Mouse (Mus musculus) embryo, embryonic 11.5 days (tissue): ENCODE data around the gene Alkbh1.

Experiments
- DNase-seq: peaks from one replicate; pipeline ENCODE4 v3.0.0-alpha.2; 2012; ENCODE audit warnings: low read depth, low spot score

The Alkbh1 gene

DNA sequence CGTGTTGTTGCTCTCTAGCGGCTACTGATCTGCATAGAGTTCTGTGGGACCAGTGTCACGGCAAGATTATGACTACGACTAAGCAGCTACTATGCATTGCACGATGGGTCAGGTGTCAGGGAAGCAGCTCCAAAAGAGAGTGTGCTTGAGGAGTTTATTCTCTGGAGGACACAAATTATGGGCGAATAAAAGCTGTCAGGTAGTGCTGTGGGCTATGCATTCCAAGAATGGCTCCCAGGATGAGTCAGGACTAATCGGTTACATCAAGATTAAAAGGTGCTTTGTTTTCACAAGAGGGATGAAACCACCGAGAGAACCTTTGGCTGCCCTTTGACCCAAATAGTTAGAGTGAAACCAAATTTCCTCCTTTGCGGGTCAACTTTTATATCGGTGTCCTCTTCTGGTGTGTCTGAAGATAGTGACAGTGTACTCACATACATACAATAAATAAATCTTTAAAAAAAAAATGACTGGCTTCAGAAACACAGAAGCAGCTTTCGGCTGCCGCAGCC lies 23.8 kb downstream of the Alkbh1 start:
- DNase-seq = no peak

GRCm38 (mm10) chr12:87418921-87419320 lies 24.9 kb downstream of the Alkbh1 start:
- no peak for DNase-seq

GRCm38 (mm10) chr12:87416690-87417089 lies 27.1 kb downstream of the Alkbh1 start:
- peak; percentile 32 for DNase-seq

DNA sequence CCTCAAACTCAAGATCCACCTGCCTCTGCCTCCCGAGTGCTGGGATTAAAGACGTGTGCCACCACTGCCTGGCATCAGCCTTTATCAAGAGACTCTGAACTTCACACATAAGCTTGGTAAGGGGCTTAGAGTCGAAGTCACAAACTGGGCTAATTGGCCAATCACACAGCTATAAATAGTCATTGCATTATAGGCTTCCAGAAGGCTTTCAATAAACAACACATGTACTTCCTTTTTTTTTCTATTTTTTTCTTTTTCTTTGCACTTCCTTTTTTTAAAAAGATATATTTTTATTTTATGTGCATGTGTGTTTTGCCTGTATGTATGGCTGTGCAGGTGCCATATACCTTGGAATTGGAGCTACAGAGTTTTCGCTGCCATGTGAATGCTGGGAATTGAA lies 28.5 kb downstream of the Alkbh1 start:
- DNase-seq = no peak

DNA sequence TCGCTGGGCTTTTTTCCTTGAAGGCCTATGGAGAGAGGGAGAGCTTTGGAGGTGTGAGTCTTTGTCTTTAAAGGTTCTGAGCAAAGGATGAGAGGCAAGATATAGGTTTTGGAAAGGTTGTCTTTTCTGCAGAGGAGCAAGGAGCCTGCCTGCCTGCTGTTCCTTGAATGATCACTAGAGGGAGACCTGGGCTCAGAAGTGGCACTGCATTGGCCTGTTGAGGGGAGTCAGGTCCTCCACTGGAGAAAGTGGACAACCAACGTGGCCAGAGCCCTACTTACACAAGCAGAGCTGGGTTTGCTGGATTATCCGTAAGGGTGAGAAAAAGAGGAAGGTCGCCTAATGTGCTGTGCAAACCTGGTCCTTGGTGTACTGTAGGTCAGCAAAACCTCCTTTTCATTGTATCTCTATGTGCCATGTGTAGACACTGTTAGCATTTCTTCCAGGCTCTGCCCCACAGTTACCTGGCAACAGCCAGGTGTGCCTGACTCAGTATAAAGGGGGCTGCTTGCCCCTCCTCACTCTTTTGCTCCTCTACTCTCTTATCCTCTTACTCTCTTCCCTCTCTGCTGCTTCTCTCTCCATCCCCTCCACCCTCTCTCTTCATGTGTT lies 30.5 kb downstream of the Alkbh1 start:
- peak; percentile 52 for DNase-seq

GRCm38 (mm10) chr12:87410999-87411398 lies 32.8 kb downstream of the Alkbh1 start:
- DNase-seq = no peak

DNA sequence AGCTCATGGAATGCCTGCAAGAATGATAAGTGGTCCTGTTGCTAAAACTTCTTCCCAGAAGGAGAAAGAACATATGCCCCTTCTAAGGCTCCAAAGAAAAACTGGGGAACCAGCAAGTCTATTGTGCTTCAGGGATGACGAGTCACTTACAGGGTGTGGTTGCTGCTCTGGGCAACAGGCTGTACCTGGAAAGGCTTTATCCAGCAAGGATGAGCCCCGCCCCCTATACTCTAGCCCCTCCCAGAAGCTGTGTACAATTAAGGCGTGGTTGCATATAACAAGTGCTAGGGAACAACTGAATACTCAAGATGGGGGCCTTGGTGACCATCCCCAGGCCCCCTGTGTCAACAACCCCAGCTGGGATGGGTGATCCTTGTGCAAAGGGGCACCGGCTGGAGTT lies 34.7 kb downstream of the Alkbh1 start:
- DNase-seq = no peak

- DNase-seq = no peak
Observed at GRCm38 (mm10) chr12:87407869-87408605, 35.8 kb downstream of the Alkbh1 start.

DNA sequence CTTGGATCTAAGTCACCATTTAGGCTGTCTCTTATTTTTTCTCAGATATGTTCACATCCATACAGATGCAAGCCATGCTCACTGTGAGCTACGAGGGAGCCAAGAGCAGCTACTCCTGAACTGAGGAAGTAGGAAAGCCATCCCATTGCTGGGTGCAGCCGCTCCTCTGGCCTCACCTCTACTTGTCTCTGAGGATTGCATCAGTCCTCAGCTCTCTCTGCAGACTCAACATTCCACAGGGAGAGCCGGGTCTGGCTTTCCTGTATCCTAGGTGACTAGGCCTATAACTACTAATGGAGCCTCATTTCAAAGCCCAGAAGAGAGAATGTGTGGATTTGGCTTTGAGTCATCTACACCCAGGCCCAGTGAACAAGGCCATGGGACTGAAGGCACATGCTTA lies 38.1 kb downstream of the Alkbh1 start:
- no peak for DNase-seq

- DNase-seq = no peak
Observed at GRCm38 (mm10) chr12:87405165-87405564, 38.7 kb downstream of the Alkbh1 start.

- DNase-seq = no peak
Observed at GRCm38 (mm10) chr12:87401883-87402282, 41.9 kb downstream of the Alkbh1 start.

- no peak for DNase-seq
Observed at GRCm38 (mm10) chr12:87399119-87399819, 44.5 kb downstream of the Alkbh1 start.

DNA sequence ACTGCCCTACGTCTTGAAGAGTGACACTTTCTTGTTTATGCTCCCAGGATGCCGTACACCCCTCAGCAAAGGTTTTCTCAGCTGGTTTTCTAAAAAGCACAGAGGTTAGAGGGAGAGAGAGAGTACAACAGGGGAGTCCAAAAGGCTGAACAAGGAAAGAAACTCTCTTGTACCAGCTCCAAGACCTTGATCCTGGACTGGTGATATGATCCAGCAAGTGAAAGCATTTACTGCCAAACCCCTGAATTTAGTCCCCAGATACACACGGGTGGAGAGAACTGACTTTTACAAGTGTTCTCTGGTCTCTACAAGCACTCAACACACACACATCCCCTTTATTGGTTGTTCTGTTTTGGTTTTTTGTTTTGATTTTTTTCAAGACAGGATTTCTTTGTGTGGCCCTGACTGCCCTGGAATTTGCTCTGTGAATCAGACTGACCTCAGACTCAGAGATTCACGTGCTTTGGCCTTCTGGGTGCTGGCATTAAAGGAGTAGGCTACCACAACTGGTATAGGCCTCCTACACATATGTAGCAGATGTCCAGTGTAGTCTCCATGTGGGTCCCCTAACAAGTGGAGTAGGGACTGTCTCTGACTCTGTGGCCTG lies 45.9 kb downstream of the Alkbh1 start:
- DNase-seq = no peak

GRCm38 (mm10) chr12:87397126-87397525 lies 46.7 kb downstream of the Alkbh1 start:
- no peak for DNase-seq

DNA sequence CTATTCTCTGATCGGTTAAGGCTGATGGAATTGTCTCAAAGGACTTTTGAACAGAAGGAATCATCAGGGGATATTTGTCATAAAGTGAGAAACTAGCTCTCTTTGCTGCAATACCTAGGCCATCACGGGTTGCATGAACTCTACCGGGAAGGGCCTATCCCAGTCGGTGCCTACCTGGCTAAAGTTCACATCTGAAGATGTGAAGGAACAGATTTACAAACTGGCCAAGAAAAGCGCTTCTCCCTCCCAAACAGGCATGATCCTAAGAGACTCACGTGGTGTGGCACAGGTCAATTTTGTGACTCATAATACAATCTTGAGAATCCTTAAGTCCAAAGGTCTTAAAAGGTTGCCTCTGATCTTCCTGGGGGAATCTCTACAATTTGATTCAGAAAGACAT lies 49.5 kb downstream of the Alkbh1 start:
- DNase-seq = no peak

GRCm38 (mm10) chr12:87393447-87394145 lies 50.2 kb downstream of the Alkbh1 start:
- no peak for DNase-seq

GRCm38 (mm10) chr12:87391355-87391754 lies 52.5 kb downstream of the Alkbh1 start:
- DNase-seq = no peak

- DNase-seq = no peak
Observed at GRCm38 (mm10) chr12:87389231-87389630, 54.6 kb downstream of the Alkbh1 start.

GRCm38 (mm10) chr12:87388122-87388774 lies 55.6 kb downstream of the Alkbh1 start, which contains the start of gene Sptlc2:
Gene Sptlc2, minus strand, starts transcription at chr12:87388355.
- peak; percentile 97 for DNase-seq

GRCm38 (mm10) chr12:87387171-87388121 lies 56.4 kb downstream of the Alkbh1 start:
- DNase-seq = no peak
